Mouse (Mus musculus): ENCODE results near the gene Vmn2r87.
A peak's percentile ranks its signal among the peaks of the same experiment; 100 is the strongest.
"Not testable (repeated sequence)": the region's sequence is repeated elsewhere in the genome, so short reads cannot be mapped to it uniquely, and the experiment has no call there.

The Vmn2r87 gene

GRCm38 (mm10) chr10:130497296-130497695, at the start of gene Vmn2r87:
TSS of gene Vmn2r87 (minus strand) at chr10:130497396.
- DNase-seq (ENCODE audit: inconsistent age in 2 of 2, low spot score in 1 of 2) = no peak

- not testable (repeated sequence) for DNase-seq (ENCODE audit: inconsistent age in 2 of 2, low spot score in 1 of 2)
Observed at GRCm38 (mm10) chr10:130544331-130544730, 47.1 kb upstream of the Vmn2r87 start.

GRCm38 (mm10) chr10:130541931-130542691, 44.9 kb upstream of the Vmn2r87 start:
- peak; percentile 85 to 94 for DNase-seq (ENCODE audit: inconsistent age in 2 of 2, low spot score in 1 of 2)

GRCm38 (mm10) chr10:130536101-130536500, 38.9 kb upstream of the Vmn2r87 start:
- DNase-seq (ENCODE audit: inconsistent age in 2 of 2, low spot score in 1 of 2) = peak in 1 of 2 experiments; percentile 47

- DNase-seq (ENCODE audit: inconsistent age in 2 of 2, low spot score in 1 of 2) = no peak
Observed at GRCm38 (mm10) chr10:130527926-130528325, 30.7 kb upstream of the Vmn2r87 start.

GRCm38 (mm10) chr10:130470311-130470760, 26.9 kb downstream of the Vmn2r87 start:
- peak; percentile 10 to 46 for DNase-seq (ENCODE audit: inconsistent age in 2 of 2, low spot score in 1 of 2)

- DNase-seq (ENCODE audit: inconsistent age in 2 of 2, low spot score in 1 of 2) = not testable (repeated sequence)
Observed at GRCm38 (mm10) chr10:130455950-130456349, 41.2 kb downstream of the Vmn2r87 start, which contains the start of gene Vmn2r86. TSS of gene Vmn2r86 (minus strand) at chr10:130456050.

GRCm38 (mm10) chr10:130444776-130445175, 52.4 kb downstream of the Vmn2r87 start:
- no peak for DNase-seq (ENCODE audit: inconsistent age in 2 of 2, low spot score in 1 of 2)

GRCm38 (mm10) chr10:130434185-130434898, 62.9 kb downstream of the Vmn2r87 start:
- DNase-seq (ENCODE audit: inconsistent age in 2 of 2, low spot score in 1 of 2) = peak in 1 of 2 experiments; percentile 44

GRCm38 (mm10) chr10:130429603-130430002, 67.6 kb downstream of the Vmn2r87 start, which contains the start of gene Vmn2r85:
TSS of gene Vmn2r85 (minus strand) at chr10:130429703.
- DNase-seq (ENCODE audit: inconsistent age in 2 of 2, low spot score in 1 of 2) = not testable (repeated sequence)

- not testable (repeated sequence) for DNase-seq (ENCODE audit: inconsistent age in 2 of 2, low spot score in 1 of 2)
Observed at GRCm38 (mm10) chr10:130422368-130422767, 74.8 kb downstream of the Vmn2r87 start.
